Mouse (Mus musculus) kidney, adult 10 weeks (tissue): Measurements from ENCODE around the gene Kdm5b. TPM values are rescaled to one million over a fixed set of nuclear protein-coding genes. Genes with fewer than 3 reads are reported as not detected.

Experiments
- polyA plus RNA-seq: library from polyadenylated mRNA; stranded (reverse); fragments of 350-450 nt; fragmentation: Illumina TruSeq; extraction: RNeasy Lipid Tissue Mini Kit (QIAGEN cat#74804); gene quantifications from one replicate; pipeline ENCODE4 v1.2.3, GENCODE M21; 2014; ENCODE audit warnings: low read depth, low replicate concordance

Gene Kdm5b
- 11.5 TPM for polyA plus RNA-seq

DNA sequence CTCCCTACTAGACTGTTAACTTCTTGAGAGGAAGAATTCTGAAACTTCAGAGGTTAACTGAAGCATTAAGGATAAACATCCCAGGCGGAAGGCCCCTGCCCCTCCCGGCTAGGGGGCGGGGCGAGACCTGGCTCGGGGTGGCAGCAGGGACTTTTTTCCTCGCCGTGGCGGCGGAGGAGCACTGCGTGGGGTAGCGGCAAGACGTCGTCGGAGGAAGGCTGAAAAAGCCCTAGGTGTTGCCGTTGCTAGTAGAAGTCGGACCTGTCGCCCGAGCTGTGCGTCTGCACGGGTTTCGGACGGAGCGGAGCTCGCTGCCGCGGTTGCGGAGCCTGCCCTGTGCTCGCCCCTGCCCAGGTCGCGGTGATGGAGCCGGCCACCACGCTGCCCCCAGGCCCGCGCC, at the start of gene Kdm5b:
Gene Kdm5b (plus strand): TSS at position 196 of the 400 bp plus-strand sequence.

DNA sequence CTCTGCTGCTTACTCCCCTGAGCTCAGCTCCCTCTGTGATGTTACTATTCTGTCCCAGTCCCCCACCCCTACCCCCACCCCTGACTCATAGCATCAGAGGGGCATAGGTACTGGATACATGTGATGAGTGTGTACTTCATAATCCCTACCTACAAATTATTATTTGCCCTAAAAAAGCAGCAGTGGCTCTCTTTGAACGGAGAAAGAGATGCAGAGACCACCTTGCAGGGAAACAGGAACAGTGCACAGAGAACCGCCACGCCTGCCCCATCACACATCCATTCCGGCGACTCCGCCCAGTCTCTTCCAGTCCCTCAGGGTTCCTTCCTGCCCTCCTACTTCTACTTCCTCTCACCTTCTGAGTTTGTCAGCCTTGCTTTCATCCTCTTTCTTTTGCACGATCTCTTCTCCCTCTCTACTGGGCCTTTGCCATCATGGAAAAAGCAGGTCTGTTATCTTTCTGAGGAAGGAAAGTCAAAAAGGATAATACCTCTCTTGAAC, 10.3 kb upstream of the Kdm5b start, which contains the start of gene Mgat4e:
Gene Mgat4e (minus strand): TSS at position 51 of the 501 bp plus-strand sequence.

DNA sequence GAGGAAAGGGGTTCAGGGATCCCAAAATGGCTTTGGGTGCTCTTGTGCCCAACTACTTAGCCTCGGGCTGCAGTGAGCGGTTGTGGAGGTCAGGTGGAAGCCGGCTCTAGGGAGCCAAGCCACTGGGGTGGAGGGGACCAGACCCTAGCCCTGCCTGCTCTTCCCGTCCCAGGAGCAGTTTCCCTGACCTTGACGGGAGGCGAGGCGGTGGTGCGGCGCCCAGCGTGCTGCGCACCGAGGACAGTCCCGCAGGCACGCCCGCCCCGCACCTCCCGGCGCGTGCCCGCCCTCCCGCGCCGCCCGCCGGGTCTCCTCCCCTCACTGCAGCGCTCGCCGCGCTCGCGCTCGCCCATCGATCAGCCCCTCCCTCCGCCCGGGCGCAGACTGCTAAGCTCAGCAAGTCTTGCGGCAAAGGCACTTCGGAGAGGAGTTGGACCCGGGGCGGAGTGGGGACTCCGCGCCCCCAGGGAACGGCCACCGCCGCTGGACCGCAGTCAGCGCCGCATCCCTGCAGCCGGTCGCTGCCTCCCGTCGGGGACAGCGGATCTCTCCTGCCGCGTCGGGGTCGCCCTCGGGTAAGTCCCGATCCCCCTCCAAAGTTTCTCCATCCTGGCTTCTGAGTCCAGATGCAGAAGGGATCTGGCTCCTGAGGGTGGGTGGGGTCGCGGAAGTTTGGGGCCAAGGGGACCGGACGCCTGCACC, 86.4 kb downstream of the Kdm5b start, which contains the start of gene Syt2:
Gene Syt2 (plus strand): TSS at position 417 of the 702 bp plus-strand sequence.

Other genes starting within 250 kb of the Kdm5b start
- not detected for gene Ppfia4, start 227.2 kb upstream of the Kdm5b start, polyA plus RNA-seq
- 87.0 TPM for gene Tmem183a, start 198.2 kb upstream of the Kdm5b start, polyA plus RNA-seq
- not detected for gene 4933406M09Rik, start 174.2 kb upstream of the Kdm5b start, polyA plus RNA-seq
- 16.9 TPM for gene Cyb5r1, start 154.6 kb upstream of the Kdm5b start, polyA plus RNA-seq
- gene Adipor1, start 144.8 kb upstream of the Kdm5b start, polyA plus RNA-seq, result 47.0 TPM
- gene Klhl12, start 104.6 kb upstream of the Kdm5b start, polyA plus RNA-seq, result 23.4 TPM
- gene Rabif, start 65.5 kb upstream of the Kdm5b start, polyA plus RNA-seq, result 33.3 TPM
- gene Mgat4e, start 10.5 kb upstream of the Kdm5b start, polyA plus RNA-seq, result not detected
- gene Syt2, start 86.5 kb downstream of the Kdm5b start, polyA plus RNA-seq, result not detected